In the genomic region with DNA sequence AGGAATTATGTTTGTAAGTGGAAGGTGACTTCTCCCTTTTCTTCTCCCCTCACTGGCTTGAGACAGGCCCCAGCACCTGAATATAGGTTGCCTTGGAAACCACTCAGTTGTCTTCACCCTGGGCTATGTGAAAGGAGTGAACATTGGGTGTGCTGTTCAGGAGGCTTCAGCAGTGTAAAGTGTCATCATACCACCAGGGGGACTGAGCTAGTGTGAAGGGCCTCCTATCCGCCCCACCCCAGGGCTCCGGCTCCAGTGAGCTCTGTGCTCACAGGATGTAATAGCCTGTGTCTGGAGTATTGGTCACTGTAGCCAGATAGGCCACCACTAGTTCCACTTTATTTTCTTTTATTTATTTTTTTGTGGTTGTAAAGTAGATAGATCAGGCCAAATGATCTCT, we compare ENCODE assay signal across 9 mouse cellular contexts. TPM values are rescaled to one million over a fixed set of nuclear protein-coding genes. Genes with fewer than 3 reads are reported as not detected.
DNase-seq lines count a peak whose midpoint lies in the region; ATAC-seq lines count a peak whose summit lies in the region.
"Had no signal": no experiment of that assay in that cellular context is flagged by ENCODE, and none has a peak within 500 bp of the region (broad histone marks: within the 10 kb centered on the region; RNA-seq: fewer than 3 reads in every experiment).

No protein-coding gene starts in this region.

- 56% methylated on average over 2 of the region's 2 CpGs for WGBS in forebrain, embryonic 14.5 days
- 59% methylated on average over 2 of the region's 2 CpGs for WGBS in forebrain, embryonic 12.5 days
- 66% methylated on average over 2 of the region's 2 CpGs for WGBS in midbrain, embryonic 11.5 days
- WGBS in midbrain, embryonic 10.5 days, result 79% methylated on average over 2 of the region's 2 CpGs

- H3K4me2 ChIP-seq in forebrain, embryonic 14.5 days (ENCODE audit: low read length), result no peak overlapping the region
- H3K4me2 ChIP-seq in forebrain, embryonic 12.5 days, result no peak overlapping the region
- no peak overlapping the region for H3K4me2 ChIP-seq in midbrain, embryonic 11.5 days
- H3K4me2 ChIP-seq: limb, embryonic 12.5 days had no signal

- H3K27ac ChIP-seq in forebrain, embryonic 14.5 days (ENCODE audit: low read depth, low read length), result no peak overlapping the region
- no peak overlapping the region for H3K27ac ChIP-seq in forebrain, embryonic 12.5 days
- no peak overlapping the region for H3K27ac ChIP-seq in midbrain, embryonic 11.5 days (ENCODE audit: low read depth, low read length)
- H3K27ac ChIP-seq in midbrain, embryonic 10.5 days (replicated peaks), result no peak overlapping the region
- H3K27ac ChIP-seq: limb, embryonic 12.5 days had no signal

- no peak overlapping the region for H3K4me3 ChIP-seq in forebrain, embryonic 14.5 days (ENCODE audit: low read depth, low read length)
- no peak overlapping the region for H3K4me3 ChIP-seq in forebrain, embryonic 12.5 days (replicated peaks)
- H3K4me3 ChIP-seq in midbrain, embryonic 11.5 days (ENCODE audit: low read depth, low read length), result no peak overlapping the region
- no peak overlapping the region for H3K4me3 ChIP-seq in midbrain, embryonic 10.5 days
- H3K4me3 ChIP-seq: limb, embryonic 12.5 days had no signal

- H3K27me3 ChIP-seq in forebrain, embryonic 14.5 days (replicated peaks; ENCODE audit: control insufficient read depth, insufficient read depth, low read length), result no peaks in the 10 kb centered on the region
- H3K27me3 ChIP-seq in forebrain, embryonic 12.5 days, result no peaks in the 10 kb centered on the region
- no peaks in the 10 kb centered on the region for H3K27me3 ChIP-seq in midbrain, embryonic 11.5 days (ENCODE audit: control insufficient read depth, insufficient read depth, low read length)
- H3K27me3 ChIP-seq in midbrain, embryonic 10.5 days (ENCODE audit: low read depth, poor library complexity, severe bottlenecking), result no peaks in the 10 kb centered on the region; the same call in 1 of the 2 replicates

- no peaks in the 10 kb centered on the region for H3K36me3 ChIP-seq in forebrain, embryonic 14.5 days (ENCODE audit: control insufficient read depth, insufficient read depth, low read length)
- H3K36me3 ChIP-seq in forebrain, embryonic 12.5 days (replicated peaks), result no peaks in the 10 kb centered on the region
- H3K36me3 ChIP-seq in midbrain, embryonic 11.5 days (ENCODE audit: control insufficient read depth, insufficient read depth, low read length), result no peaks in the 10 kb centered on the region
- H3K36me3 ChIP-seq in midbrain, embryonic 10.5 days, result no peaks in the 10 kb centered on the region
- H3K36me3 ChIP-seq: limb, embryonic 12.5 days had no signal

- intact Hi-C loops in left cerebral cortex, postnatal 4 days (cut with DNase I), result no loop called here

- H3K9me3 ChIP-seq in forebrain, embryonic 14.5 days (replicated peaks; ENCODE audit: control insufficient read depth, low read length), result no peaks in the 10 kb centered on the region
- no peaks in the 10 kb centered on the region for H3K9me3 ChIP-seq in forebrain, embryonic 12.5 days
- no peaks in the 10 kb centered on the region for H3K9me3 ChIP-seq in midbrain, embryonic 11.5 days (ENCODE audit: control insufficient read depth, low read length)
- H3K9me3 ChIP-seq in midbrain, embryonic 10.5 days (replicated peaks), result 0 out of 2 replicates have a peak, but pooled peaks cover 5% of the 10 kb centered on the region
- H3K9me3 ChIP-seq: limb, embryonic 12.5 days had no signal

- ATAC-seq in forebrain, embryonic 14.5 days, result no peak
- no peak for ATAC-seq in forebrain, embryonic 12.5 days (ENCODE audit: low FRiP score)
- peak; percentile 24; the same call in 1 of the 2 replicates for ATAC-seq in midbrain, embryonic 11.5 days (ENCODE audit: low FRiP score)
- ATAC-seq in common myeloid progenitor, adult 5-6 weeks (replicated peaks; ENCODE audit: low read depth, poor library complexity, severe bottlenecking), result peak; percentile 60; the same call in 1 of the 2 replicates
- ATAC-seq in frontal cortex, adult (ENCODE audit: low TSS enrichment), result no peak

- H3K4me1 ChIP-seq in forebrain, embryonic 14.5 days (ENCODE audit: control insufficient read depth, insufficient read depth, low read length), result peaks cover 4% of the 10 kb centered on the region; the same call in 1 of the 2 replicates
- peaks cover 17% of the 10 kb centered on the region; the same call in 1 of the 2 replicates for H3K4me1 ChIP-seq in forebrain, embryonic 12.5 days
- peaks cover 4% of the 10 kb centered on the region for H3K4me1 ChIP-seq in midbrain, embryonic 11.5 days (ENCODE audit: control insufficient read depth, insufficient read depth, low read length)
- H3K4me1 ChIP-seq in midbrain, embryonic 10.5 days, result peaks cover 12% of the 10 kb centered on the region

- no peak overlapping the region for H3K9ac ChIP-seq in forebrain, embryonic 14.5 days (ENCODE audit: low read length)
- H3K9ac ChIP-seq in forebrain, embryonic 12.5 days, result no peak overlapping the region
- no peak overlapping the region for H3K9ac ChIP-seq in midbrain, embryonic 11.5 days (ENCODE audit: low read length)
- H3K9ac ChIP-seq: limb, embryonic 12.5 days had no signal

- DNase-seq in forebrain, embryonic 14.5 days (ENCODE audit: low spot score), result peak; percentile 26
- no peak for DNase-seq in midbrain, embryonic 11.5 days (ENCODE audit: low spot score, missing footprints)
- DNase-seq in midbrain, embryonic 10.5 days (ENCODE audit: low spot score), result no peak
- DNase-seq in retina, postnatal 1 day, result peak; percentile 35
- DNase-seq in left cerebral cortex, postnatal 4 days, result no peak

RNA-seq across cellular contexts. Expression of a gene that starts 54.3 kb away (rescaled TPM):
- polyA plus RNA-seq in forebrain, embryonic 14.5 days (2014; fragmentation: Nextera tagmentation; extraction: Ambion mirVana), result 4.8 and 6.1 TPM in 2 replicates
- 2.0 and 2.3 TPM in 2 replicates for polyA plus RNA-seq in forebrain, embryonic 12.5 days (2016; fragmentation: Nextera tagmentation; extraction: Ambion mirVana)
- 1.3 and 1.4 TPM in 2 replicates for polyA plus RNA-seq in midbrain, embryonic 11.5 days (2014; fragmentation: Nextera tagmentation; extraction: Ambion mirVana)
- polyA plus RNA-seq in midbrain, embryonic 10.5 days (2016; fragmentation: Nextera tagmentation; extraction: Ambion mirVana), result 0.68 and 1.1 TPM in 2 replicates
- total RNA-seq in common myeloid progenitor, adult 5-6 weeks (2017), result not detected in 2 replicates
- 10 to 100 TPM; 19.5 to 20.7 TPM for total RNA-seq in left cerebral cortex, postnatal 4 days (2021)

Comparison
In these comparisons a context has a peak if more than half of its experiments do, and no peak if none do; other contexts are left out.
1. ATAC-seq: peak in midbrain, embryonic 11.5 days (single experiment) and common myeloid progenitor, adult 5-6 weeks (single experiment); none in forebrain, embryonic 14.5 days (single experiment), forebrain, embryonic 12.5 days (single experiment) and frontal cortex, adult (single experiment).
2. DNase-seq: peak in forebrain, embryonic 14.5 days (single experiment) and retina, postnatal 1 day (single experiment); none in midbrain, embryonic 11.5 days (single experiment), midbrain, embryonic 10.5 days (single experiment) and left cerebral cortex, postnatal 4 days (single experiment).